Mouse (Mus musculus): ENCODE results near the gene March6. TPM values are rescaled to one million over a fixed set of nuclear protein-coding genes. Genes with fewer than 3 reads are reported as not detected.

The March6 gene
- polyA plus RNA-seq, 1 experiment = 70.2 TPM

DNA sequence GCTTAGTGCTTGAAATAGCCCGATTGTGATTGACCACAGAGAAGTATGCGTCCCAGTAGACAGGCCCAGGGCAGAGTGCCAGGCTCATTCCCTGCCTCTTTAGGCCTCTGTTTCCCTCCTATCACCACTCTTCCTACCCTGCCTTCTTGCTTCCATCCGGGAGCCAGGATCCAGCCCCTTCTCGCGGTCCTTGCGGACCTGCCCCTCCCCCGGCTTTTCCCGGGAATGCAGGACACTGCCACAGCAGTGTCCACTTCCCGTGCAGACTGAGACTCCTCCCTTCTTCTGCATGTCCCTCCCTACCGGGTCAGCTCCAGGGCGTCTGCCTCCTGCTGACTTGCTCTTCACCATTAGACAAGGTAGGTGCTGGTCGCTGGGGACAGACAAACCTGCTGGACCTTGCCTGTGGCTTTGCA is 37.7 kb upstream of the March6 start:
- H3K4me1 ChIP-seq (ENCODE audit: control insufficient read depth, insufficient read depth, low read length) = peaks cover 3% of the 10 kb centered on the region; the same call in 1 of the 2 replicates
- DNase-seq = no peak
- no peaks in the 10 kb centered on the region for H3K27me3 ChIP-seq (ENCODE audit: control insufficient read depth, insufficient read depth, low read length)
- TF ChIP-seq POLR2A (IDR thresholded peaks at IDR 0.05; ENCODE audit: borderline replicate concordance, insufficient read depth, low read length) = no peak
- no peak for TF ChIP-seq CTCF (IDR thresholded peaks at IDR 0.05; ENCODE audit: borderline replicate concordance, insufficient read depth, low read depth, low read length)
- H3K27ac ChIP-seq (ENCODE audit: insufficient read depth, low read length) = no peak overlapping the region
- no peak overlapping the region for H3K4me3 ChIP-seq (replicated peaks; ENCODE audit: insufficient read depth, low read depth, low read length)
- 24% methylated on average over 12 of the region's 12 CpGs for WGBS

DNA sequence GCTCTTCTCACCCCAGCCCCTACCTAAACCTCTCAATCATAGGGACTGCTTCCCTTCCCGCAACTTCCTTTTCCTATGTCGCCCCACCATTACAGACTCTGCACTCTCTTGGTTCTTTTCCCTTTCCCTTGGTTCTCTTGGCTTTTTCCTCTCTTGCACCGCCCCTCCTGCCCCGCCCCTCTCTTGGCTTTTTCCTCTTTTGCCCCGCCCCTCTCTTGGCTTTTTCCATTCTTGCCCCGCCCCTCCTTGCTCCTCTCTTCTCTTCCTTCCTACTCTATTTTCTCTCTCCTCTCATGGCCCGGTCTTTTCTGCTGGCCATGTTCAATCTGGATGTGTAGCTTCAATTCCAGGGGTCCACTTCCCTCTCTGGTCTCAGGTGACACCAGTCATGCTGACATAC is 36.6 kb upstream of the March6 start:
- Histone ChIP-seq H3K27me3 (ENCODE audit: control insufficient read depth, insufficient read depth, low read length) (no peaks in the 10 kb centered on the region), H3K4me1 (ENCODE audit: control insufficient read depth, insufficient read depth, low read length) (peaks cover 3% of the 10 kb centered on the region; the same call in 1 of the 2 replicates), H3K27ac (ENCODE audit: insufficient read depth, low read length) (no peak overlapping the region), H3K4me3 (replicated peaks; ENCODE audit: insufficient read depth, low read depth, low read length) (no peak overlapping the region)
- 75% methylated on average over 7 of the region's 7 CpGs for WGBS
- TF ChIP-seq CTCF (IDR thresholded peaks at IDR 0.05; ENCODE audit: borderline replicate concordance, insufficient read depth, low read depth, low read length) (no peak), POLR2A (IDR thresholded peaks at IDR 0.05; ENCODE audit: borderline replicate concordance, insufficient read depth, low read length) (no peak)
- no peak for DNase-seq

DNA sequence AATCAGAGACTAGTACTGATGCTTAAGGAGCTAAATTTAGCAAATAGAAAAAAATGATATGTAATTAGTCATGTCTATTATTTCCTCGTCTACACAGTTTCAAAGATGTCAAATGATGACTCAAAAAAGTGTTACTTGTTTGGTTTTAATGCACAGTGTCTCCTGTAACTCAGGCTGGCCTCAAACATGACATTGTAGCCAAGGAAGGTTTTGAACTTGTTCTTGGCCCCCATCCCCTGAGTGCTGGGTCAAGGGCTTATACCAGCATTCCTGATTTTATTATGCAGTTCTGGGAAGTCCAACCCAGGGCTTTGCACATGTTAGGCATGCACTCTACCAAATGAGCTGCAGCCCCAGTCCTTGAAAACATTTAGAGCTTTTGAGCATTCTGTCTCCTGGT is 34.9 kb upstream of the March6 start:
- WGBS = 77% methylated on average over 1 of the region's 1 CpGs
- no peak overlapping the region for H3K27ac ChIP-seq (ENCODE audit: insufficient read depth, low read length)

DNA sequence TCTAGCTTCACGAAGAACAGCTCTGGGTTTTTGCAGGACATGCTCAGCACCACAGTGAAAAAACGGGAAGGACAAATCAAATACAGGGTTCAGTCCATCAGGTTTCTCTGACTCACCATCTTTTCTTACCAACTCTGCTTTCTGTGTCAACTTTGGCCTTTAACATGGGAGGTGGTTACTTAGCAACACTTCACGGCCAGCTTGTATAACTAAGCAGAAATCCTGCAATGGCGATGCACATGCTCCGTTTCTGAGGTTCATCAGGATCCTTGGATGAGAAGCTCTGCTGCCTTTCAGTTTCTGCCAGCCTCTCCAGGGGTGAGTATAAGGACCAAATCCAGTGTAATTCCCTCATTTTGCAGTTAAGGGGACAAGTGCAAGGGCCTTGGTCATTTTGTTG is 34.3 kb upstream of the March6 start, which contains the start of gene Cmbl:
Gene Cmbl (plus strand): TSS at position 206 of the 400 bp plus-strand sequence.
- 44% methylated on average over 5 of the region's 5 CpGs for WGBS
- H3K27ac ChIP-seq (ENCODE audit: insufficient read depth, low read length) = no peak within 1 kb of the TSS
- no peak for DNase-seq
- no peaks in the 10 kb centered on the region; the same call in 1 of the 2 replicates for H3K4me1 ChIP-seq (ENCODE audit: control insufficient read depth, insufficient read depth, low read length)
- no peaks in the 10 kb centered on the region for H3K27me3 ChIP-seq (ENCODE audit: control insufficient read depth, insufficient read depth, low read length)
- no peak within 1 kb of the TSS for H3K4me3 ChIP-seq (replicated peaks; ENCODE audit: insufficient read depth, low read depth, low read length)
- TF ChIP-seq POLR2A (IDR thresholded peaks at IDR 0.05; ENCODE audit: borderline replicate concordance, insufficient read depth, low read length) (no peak), CTCF (IDR thresholded peaks at IDR 0.05; ENCODE audit: borderline replicate concordance, insufficient read depth, low read depth, low read length) (no peak)

More for the DNA sequence above, 34.9 kb upstream of the March6 start:
- no peaks in the 10 kb centered on the region for H3K27me3 ChIP-seq (ENCODE audit: control insufficient read depth, insufficient read depth, low read length)
- no peak for TF ChIP-seq POLR2A (IDR thresholded peaks at IDR 0.05; ENCODE audit: borderline replicate concordance, insufficient read depth, low read length)
- no peak for TF ChIP-seq CTCF (IDR thresholded peaks at IDR 0.05; ENCODE audit: borderline replicate concordance, insufficient read depth, low read depth, low read length)
- no peak for DNase-seq
- H3K4me3 ChIP-seq (replicated peaks; ENCODE audit: insufficient read depth, low read depth, low read length) = no peak overlapping the region
- H3K4me1 ChIP-seq (ENCODE audit: control insufficient read depth, insufficient read depth, low read length) = no peaks in the 10 kb centered on the region; the same call in 1 of the 2 replicates

DNA sequence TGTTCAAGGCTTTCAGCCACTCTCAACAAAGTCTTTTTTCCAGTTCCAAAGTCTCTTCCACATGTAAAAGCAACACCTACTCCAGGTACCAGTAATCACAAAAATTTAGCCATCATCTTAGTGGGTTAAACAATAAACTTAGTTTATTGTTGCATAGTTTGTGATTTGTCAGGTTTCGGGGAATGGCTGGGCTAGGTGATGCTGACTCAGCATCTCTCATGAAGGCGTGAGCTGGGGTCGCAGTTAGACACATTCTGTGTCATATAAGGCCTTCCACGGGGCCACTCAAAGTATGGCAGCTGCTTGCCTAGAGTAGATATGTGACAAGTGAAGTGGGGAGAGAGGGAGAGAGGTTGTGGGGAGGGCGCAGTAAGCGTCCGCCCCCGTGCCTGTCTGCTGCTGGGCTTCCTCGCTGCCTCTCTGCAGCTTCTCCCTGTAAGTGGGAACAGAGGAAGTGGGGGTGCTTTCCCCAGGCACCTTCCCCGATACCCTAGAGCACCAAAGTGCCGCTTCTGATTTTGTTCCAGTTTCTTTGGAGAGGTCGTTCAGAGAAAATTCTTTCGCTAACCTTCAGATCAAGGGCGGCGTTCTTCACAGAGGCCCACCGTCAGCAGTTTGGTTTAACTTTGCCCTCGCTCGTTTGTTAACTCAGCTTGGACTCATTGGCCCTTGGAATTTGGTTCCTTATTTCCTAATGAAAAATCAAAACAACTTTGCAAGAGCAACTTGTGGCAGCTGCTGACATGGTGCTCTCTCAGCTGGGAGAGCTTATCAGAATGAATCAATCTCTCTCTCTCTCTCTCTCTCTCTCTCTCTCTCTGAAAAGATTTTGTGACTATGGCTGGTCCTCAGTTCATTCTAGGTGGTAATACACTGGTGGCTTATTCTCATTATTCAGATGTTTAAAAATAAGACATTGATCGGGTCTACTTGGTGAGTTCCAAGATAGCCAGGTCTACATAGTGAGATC is 33.0 kb upstream of the March6 start:
- DNase-seq = no peak
- WGBS = 76% methylated on average over 19 of the region's 19 CpGs
- Histone ChIP-seq H3K27ac (ENCODE audit: insufficient read depth, low read length) (no peak overlapping the region), H3K4me1 (ENCODE audit: control insufficient read depth, insufficient read depth, low read length) (no peaks in the 10 kb centered on the region), H3K4me3 (replicated peaks; ENCODE audit: insufficient read depth, low read depth, low read length) (no peak overlapping the region), H3K27me3 (ENCODE audit: control insufficient read depth, insufficient read depth, low read length) (no peaks in the 10 kb centered on the region)
- TF ChIP-seq POLR2A (IDR thresholded peaks at IDR 0.05; ENCODE audit: borderline replicate concordance, insufficient read depth, low read length) (no peak), CTCF (IDR thresholded peaks at IDR 0.05; ENCODE audit: borderline replicate concordance, insufficient read depth, low read depth, low read length) (no peak)

DNA sequence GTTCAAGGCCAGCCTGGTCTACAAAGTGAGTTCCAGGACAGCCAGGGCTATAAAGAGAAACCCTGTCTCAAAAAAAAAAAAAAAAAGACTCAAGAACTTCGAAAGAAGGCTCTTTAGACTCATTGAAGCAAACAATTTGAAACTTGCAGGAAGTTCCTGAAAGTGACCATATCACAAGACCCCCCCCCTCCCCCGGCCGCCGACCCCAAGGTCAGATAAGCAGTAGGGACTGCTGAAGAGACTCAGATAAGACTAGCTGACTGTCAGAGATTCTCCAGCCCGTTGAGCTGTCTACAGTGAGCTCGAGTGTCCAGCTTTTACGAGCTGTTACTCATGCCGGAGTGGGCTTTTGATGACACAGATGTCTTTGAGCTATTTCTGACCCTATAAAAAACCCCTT is 32.0 kb upstream of the March6 start:
- Histone ChIP-seq H3K4me3 (replicated peaks; ENCODE audit: insufficient read depth, low read depth, low read length) (no peak overlapping the region), H3K4me1 (ENCODE audit: control insufficient read depth, insufficient read depth, low read length) (no peaks in the 10 kb centered on the region), H3K27me3 (ENCODE audit: control insufficient read depth, insufficient read depth, low read length) (no peaks in the 10 kb centered on the region), H3K27ac (ENCODE audit: insufficient read depth, low read length) (no peak overlapping the region)
- DNase-seq = no peak
- no peak for TF ChIP-seq POLR2A (IDR thresholded peaks at IDR 0.05; ENCODE audit: borderline replicate concordance, insufficient read depth, low read length)
- no peak for TF ChIP-seq CTCF (IDR thresholded peaks at IDR 0.05; ENCODE audit: borderline replicate concordance, insufficient read depth, low read depth, low read length)
- 88% methylated on average over 8 of the region's 8 CpGs for WGBS

DNA sequence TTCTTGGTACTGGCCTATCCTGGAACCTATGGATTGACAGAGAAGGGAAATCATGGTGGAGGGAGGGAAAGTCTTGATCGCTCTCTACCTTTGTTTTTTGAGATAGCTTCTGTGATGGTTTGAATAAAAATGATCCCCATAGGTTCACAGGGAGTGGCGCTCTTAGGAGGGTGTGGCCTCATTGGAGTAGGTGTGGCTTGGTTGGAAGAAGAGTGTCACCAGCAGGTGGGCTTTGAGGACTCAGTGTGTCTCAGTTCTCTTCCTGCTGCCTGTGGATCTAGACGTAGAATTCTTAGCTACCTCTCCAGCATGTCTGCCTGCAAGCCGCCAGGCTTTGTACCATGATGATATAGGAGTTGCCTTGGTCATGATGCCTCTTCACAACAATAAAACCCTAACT is 31.1 kb upstream of the March6 start:
- no peak for TF ChIP-seq POLR2A (IDR thresholded peaks at IDR 0.05; ENCODE audit: borderline replicate concordance, insufficient read depth, low read length)
- TF ChIP-seq CTCF (IDR thresholded peaks at IDR 0.05; ENCODE audit: borderline replicate concordance, insufficient read depth, low read depth, low read length) = no peak
- DNase-seq = no peak
- no peak overlapping the region for H3K4me3 ChIP-seq (replicated peaks; ENCODE audit: insufficient read depth, low read depth, low read length)
- WGBS = 92% methylated on average over 4 of the region's 4 CpGs
- H3K27me3 ChIP-seq (ENCODE audit: control insufficient read depth, insufficient read depth, low read length) = no peaks in the 10 kb centered on the region
- no peaks in the 10 kb centered on the region for H3K4me1 ChIP-seq (ENCODE audit: control insufficient read depth, insufficient read depth, low read length)
- H3K27ac ChIP-seq (ENCODE audit: insufficient read depth, low read length) = no peak overlapping the region

DNA sequence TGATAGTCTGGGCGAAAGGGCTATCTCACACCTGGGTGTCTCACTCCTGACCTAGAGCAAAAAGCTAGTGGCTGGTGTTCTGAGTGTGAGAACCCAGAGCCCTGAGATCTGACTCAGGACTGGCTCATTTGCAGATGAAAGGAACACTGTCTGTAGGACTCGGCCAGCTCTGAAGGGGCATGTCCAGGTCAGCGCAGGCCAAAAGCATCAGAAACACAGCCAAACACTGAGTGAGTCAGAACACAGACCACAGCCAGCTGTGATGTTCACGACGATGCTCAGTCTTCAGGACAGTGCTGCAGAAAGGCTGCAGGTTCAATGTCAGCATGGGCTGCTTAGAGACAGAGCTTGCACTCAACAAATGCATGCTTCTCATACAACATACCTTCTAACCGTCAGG is 30.5 kb upstream of the March6 start:
- Histone ChIP-seq H3K27me3 (ENCODE audit: control insufficient read depth, insufficient read depth, low read length) (no peaks in the 10 kb centered on the region), H3K4me1 (ENCODE audit: control insufficient read depth, insufficient read depth, low read length) (no peaks in the 10 kb centered on the region), H3K27ac (ENCODE audit: insufficient read depth, low read length) (no peak overlapping the region), H3K4me3 (replicated peaks; ENCODE audit: insufficient read depth, low read depth, low read length) (no peak overlapping the region)
- 74% methylated on average over 6 of the region's 6 CpGs for WGBS
- DNase-seq = no peak
- no peak for TF ChIP-seq CTCF (IDR thresholded peaks at IDR 0.05; ENCODE audit: borderline replicate concordance, insufficient read depth, low read depth, low read length)
- no peak for TF ChIP-seq POLR2A (IDR thresholded peaks at IDR 0.05; ENCODE audit: borderline replicate concordance, insufficient read depth, low read length)

Measured in cerebellum, adult 2 months (tissue).